Mouse (Mus musculus) testis, adult 2 months (tissue): ENCODE results near the gene Mov10.
"Not testable (repeated sequence)": the region's sequence is repeated elsewhere in the genome, so short reads cannot be mapped to it uniquely, and the experiment has no call there.

Experiments
- CTCF ChIP-seq: fragments of 200-500 bp; IDR thresholded peaks from 2 replicates; pipeline ENCODE4 v1.5.1; 2012; ENCODE audit warnings: low read depth, mild to moderate bottlenecking, inconsistent platforms, low read length, moderate library complexity; ENCODE audit not compliant: control insufficient read depth, insufficient read depth, insufficient replicate concordance
- POLR2A ChIP-seq: fragments of 200-500 bp; IDR thresholded peaks from 2 replicates; pipeline ENCODE4 v1.6.1; 2012; ENCODE audit warnings: low read depth, mild to moderate bottlenecking, inconsistent platforms, low read length, moderate library complexity; ENCODE audit not compliant: control insufficient read depth

DNA sequence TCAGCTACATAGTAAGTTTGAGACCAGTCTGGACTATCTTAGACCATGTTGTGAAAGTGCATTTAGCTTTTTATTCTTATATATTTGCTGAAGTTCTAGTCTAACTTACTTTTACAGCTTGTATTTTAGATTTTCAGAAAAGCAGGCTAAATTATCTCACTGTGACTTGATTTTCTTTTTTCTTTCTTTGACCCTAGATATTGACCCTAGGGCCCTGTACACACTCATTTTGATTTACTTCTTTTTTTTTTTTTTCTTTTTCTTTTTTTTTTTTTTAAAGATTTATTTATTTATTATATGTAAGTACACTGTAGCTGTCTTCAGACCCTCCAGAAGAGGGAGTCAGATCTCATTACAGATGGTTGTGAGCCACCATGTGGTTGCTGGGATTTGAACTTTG is 48.3 kb upstream of the Mov10 start:
- TF ChIP-seq CTCF, POLR2A: not testable (repeated sequence)
